Mouse (Mus musculus) gastrocnemius, adult 2 months (tissue): ENCODE results near the gene Grxcr1. TPM values are rescaled to one million over a fixed set of nuclear protein-coding genes. Genes with fewer than 3 reads are reported as not detected.
A peak's percentile ranks its signal among the peaks of the same experiment; 100 is the strongest.

Experiments used
- DNase-seq: peaks from one replicate; pipeline ENCODE4 v3.0.0; 2022
- H3K27ac ChIP-seq: fragments of 200-600 bp; 2 replicates; pipeline ENCODE4 v1.8.1; 2022; ENCODE audit warnings: mild to moderate bottlenecking
- H3K4me3 ChIP-seq: fragments of 200-600 bp; 2 replicates; pipeline ENCODE4 v1.8.1; 2022; ENCODE audit warnings: mild to moderate bottlenecking, moderate library complexity
- CTCF ChIP-seq: fragments of 200-600 bp; IDR thresholded peaks from 2 replicates; pipeline ENCODE4 v1.8.1; 2022; ENCODE audit warnings: antibody characterized with exemption, mild to moderate bottlenecking, moderate library complexity
- intact Hi-C: fragments of 180-260 bp; cut with DNase I; formaldehyde crosslinking; loops from one replicate; pipeline ENCODE4 v1.15.1; 2025
- total RNA-seq, 2 experiments: library from RNA; stranded (reverse); gene quantifications; 2 replicates each; pipeline ENCODE4 v1.2.3; 2021

Grxcr1 gene
- total RNA-seq, 2 experiments from 2014 or later: not detected

DNA sequence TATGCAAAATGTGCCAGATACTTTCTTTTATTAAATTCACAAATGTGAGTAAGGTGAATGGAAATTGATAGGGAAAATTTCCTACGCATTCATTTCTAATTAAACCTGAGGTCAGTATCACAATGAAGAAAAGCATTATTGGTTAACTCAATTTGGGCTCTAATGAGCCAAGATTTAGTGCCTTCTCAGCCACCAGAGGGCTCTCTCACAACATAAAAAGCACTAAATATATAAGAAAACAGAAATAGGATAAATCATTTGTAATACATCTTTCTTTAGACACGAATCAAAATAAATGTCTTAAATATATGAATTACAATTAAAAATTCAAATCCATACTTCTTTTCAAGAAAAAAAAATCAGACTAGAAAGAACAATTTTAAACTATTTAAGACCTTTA, 89.2 kb downstream of the Grxcr1 start:
- Histone ChIP-seq H3K27ac (no peak overlapping the region), H3K4me3 (no peak overlapping the region)
- TF ChIP-seq CTCF: peak; percentile 18; the same call in 1 of the 2 replicates
- no peak for DNase-seq
- intact Hi-C loops: no loop called here

DNA sequence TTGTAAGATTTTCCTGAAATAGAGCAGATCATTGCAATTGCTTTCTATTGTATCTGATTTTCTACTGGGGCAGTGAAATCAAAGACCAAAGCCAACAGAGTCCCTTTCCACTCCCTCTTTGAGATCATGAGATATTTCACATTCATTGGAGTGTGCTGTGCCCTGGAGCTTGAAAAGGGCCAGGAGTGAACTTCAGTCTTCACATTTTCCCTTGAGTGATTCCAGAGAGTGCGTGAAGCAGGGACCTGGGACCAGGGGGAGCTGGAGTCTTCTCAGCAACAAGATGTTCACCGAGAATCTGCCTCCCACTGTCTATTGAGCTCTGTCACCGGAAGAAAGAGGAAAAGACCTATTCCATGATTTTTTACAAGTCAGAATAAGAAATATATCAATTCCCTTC, 91.2 kb downstream of the Grxcr1 start:
- no peak for DNase-seq
- intact Hi-C loops: no loop called here
- no peak overlapping the region for H3K4me3 ChIP-seq
- TF ChIP-seq CTCF: no peak
- H3K27ac ChIP-seq: no peak overlapping the region

DNA sequence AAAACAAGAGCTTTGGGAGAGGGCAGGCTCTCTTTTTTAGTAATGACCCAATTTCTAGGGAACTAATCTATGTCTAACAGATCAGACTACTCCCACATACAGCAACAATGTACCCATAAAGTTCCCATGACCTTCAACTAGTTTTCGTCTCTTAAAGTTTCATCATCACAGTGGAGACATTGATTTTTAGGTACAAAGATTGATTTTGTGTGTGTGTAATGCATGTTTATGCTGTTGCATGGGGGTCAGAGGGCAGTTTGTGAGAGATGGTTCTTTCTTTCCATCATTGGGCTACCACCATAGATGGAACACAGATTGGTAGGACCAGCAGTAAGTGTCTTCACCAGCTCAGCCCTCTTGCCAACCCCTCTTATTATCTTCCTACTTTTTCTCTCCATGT, 93.8 kb downstream of the Grxcr1 start:
- DNase-seq: no peak
- Histone ChIP-seq H3K4me3 (no peak overlapping the region), H3K27ac (no peak overlapping the region)
- intact Hi-C loops: no loop called here
- no peak for TF ChIP-seq CTCF

DNA sequence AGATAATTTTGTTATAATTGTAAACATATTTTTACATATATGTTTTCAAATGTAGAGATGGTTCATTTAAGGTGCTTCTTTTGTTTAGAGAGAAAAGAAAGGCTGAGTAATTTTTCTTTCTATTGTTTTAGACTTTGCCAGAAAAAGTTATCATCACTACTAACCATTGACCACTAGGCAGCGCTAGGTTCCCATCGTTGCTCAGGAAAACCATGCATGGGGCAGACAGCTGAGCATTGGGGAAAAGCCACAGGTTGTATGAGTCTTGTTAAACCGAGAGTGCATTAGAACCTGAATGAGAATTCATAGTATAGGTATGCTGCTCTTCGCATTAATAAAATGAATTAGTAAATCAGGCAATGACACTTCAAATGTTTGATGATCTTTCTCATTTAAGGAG, 96.8 kb downstream of the Grxcr1 start:
- no peak overlapping the region for H3K27ac ChIP-seq
- no peak for DNase-seq
- H3K4me3 ChIP-seq: no peak overlapping the region
- peak; percentile 42 for TF ChIP-seq CTCF
- intact Hi-C loops: no loop called here

DNA sequence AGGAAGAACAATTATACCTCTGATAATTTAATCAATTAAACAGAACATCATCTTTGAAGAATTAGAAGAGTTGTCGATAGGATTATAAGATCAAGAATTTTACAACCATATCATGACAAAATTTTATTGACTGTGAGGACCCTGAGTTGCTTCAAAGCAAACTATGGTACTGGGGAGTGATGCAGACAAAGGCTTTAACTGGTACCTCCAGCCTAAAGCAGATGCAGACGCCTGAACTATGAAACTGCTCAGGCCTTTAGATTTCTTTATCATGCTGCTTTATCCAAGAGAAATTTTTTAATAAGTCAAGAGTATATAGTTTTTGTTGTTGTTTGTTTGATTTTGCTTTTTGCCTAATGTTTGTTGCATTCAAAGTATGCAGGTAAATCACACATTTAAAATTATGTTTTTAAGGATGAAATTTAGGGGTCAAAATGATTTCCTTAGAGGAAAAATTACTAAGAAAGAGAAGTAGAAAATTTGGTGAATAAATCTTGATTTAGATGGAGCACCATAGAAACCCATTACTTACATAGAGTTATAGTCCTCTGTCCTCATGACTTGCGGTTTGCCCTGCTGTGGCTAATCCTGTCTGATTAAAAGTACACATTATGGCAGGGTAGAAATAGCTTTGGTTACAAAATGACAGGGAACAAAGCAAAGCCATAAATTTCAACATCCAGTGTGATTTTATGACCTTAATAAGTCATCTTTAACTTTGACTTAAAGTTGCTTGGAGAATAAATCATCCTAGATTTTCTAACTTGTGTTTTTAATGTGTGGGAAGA, 97.4 kb downstream of the Grxcr1 start:
- intact Hi-C loops: no loop called here
- Histone ChIP-seq H3K4me3 (no peak overlapping the region), H3K27ac (no peak overlapping the region)
- TF ChIP-seq CTCF: no peak
- DNase-seq: no peak

DNA sequence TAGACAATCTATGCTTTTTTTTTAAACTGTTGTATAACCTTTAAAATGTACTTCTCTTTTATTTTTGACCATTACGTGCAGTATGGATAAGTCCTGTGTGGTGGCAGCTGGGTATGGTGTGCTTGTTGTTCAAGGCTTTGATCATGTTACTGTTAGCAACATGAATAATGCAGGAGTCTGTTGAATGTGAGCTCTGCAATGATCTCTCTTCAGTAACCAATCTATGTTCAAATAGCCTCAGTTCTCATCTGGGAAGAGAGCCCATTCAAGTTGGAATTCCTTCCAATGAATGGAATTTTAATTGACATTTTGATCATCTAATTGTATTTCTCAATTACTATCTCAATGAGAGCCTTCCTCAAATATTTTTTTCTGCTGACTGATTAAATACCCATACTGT, 115.2 kb downstream of the Grxcr1 start:
- TF ChIP-seq CTCF: no peak
- DNase-seq: no peak
- no peak overlapping the region for H3K4me3 ChIP-seq
- intact Hi-C loops: no loop called here
- H3K27ac ChIP-seq: no peak overlapping the region

DNA sequence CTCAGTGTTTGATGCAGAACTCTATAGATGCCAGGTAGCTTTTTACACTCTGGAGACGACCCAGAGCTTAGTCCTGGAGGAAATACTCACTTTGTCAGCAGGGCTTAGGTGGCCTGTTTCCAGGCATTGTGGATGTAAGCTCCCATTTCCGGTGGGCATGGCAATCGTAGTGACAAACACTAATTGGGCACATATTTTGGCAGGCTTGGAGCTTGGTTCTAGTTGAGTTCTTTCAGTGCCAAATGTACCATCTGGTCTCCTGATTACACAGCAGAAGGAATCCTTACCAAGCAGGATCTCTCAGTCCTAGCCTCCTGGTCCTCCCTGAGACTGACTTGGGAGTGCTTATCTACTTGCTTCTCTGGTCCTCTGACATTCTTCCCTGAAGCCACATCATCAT, 118.3 kb downstream of the Grxcr1 start:
- intact Hi-C loops: no loop called here
- H3K4me3 ChIP-seq: no peak overlapping the region
- no peak for DNase-seq
- no peak for TF ChIP-seq CTCF
- H3K27ac ChIP-seq: no peak overlapping the region

DNA sequence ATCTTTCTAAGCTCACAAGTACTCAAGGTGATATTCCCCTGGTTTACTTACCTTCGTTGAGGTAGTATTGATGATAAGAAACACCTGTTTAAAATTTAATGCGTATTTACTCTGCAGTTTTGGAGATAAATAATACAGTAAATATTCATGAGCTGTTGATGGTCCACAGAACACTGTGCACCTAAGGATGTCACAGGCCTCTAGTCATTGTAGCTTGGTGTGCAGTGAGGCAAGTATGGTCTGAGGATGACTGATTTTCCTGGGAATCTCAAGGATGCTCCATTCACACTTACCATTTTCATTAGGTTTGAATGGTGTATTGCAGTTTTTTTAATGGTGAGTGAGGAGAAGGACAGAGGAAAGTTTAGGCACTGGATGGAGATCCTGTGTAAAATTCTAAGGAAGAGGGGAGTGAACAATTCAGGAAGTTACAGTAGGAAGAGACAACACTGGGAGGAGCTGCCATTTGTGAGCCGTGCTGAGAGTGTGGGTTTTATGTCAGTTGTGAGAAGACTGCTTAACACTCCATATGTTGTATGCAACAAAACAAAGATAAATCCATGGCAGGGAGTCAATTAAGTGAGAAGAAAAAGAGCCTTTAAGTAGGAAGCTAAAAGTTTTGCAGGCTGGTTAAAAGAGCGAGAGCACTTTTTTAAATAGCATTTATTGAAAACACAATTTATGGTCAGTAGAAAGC, 118.9 kb downstream of the Grxcr1 start:
- Histone ChIP-seq H3K4me3 (no peak overlapping the region), H3K27ac (no peak overlapping the region)
- no peak for TF ChIP-seq CTCF
- intact Hi-C loops: no loop called here
- DNase-seq: no peak

DNA sequence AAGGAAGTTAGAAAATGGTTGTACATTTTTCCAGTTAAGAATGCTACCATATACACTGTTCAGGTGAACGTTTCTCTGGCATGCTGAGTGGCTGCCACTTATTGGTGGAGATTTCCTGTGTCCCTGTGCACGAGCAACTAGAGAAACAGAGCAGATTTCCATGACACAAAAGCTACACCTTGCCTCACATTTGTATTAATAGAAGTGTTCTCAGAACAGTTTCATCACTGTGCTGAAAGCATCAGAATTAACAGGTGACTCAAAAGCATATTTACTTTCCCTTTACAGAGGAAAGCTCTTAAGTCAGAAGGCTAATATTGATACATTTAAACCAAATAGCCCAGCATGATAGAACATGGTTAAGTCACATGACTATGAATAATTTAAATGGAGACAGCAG, 130.9 kb downstream of the Grxcr1 start:
- Histone ChIP-seq H3K4me3 (no peak overlapping the region), H3K27ac (no peak overlapping the region)
- intact Hi-C loops: no loop called here
- TF ChIP-seq CTCF: no peak
- DNase-seq: no peak

DNA sequence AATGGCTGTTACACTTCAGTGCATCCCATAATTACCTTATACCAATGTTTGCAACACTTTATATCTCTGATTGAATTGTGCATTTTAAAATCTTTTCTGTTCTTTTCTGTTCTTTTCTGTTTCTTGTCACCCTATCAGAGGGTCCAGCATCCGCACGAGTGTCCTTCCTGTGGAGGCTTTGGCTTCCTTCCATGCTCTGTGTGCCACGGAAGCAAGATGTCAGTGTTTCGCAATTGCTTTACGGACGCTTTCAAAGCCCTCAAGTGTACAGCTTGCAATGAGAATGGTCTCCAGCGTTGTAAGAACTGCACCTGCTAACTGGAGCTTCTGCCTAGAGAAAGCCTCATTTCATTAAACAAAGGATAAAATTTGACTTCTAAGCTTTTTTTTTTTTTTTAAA, 134.3 kb downstream of the Grxcr1 start:
- Histone ChIP-seq H3K4me3 (no peak overlapping the region), H3K27ac (no peak overlapping the region)
- no peak for DNase-seq
- intact Hi-C loops: no loop called here
- no peak for TF ChIP-seq CTCF

Other genes with a start within 250 kb of the Grxcr1 start
- 10 to 100 TPM; 47.1 to 62.3 TPM for gene Atp8a1, start 184.4 kb upstream of the Grxcr1 start, total RNA-seq
- not detected for gene Gm5108, start 90.2 kb upstream of the Grxcr1 start, total RNA-seq
- not detected for gene Gm21905, start 85.4 kb upstream of the Grxcr1 start, total RNA-seq